Mouse (Mus musculus) A20 (cell line): ENCODE data around the gene Tmem151b.

Source experiments
- DNase-seq: peaks from one replicate; pipeline ENCODE4 v3.0.0-alpha.2; 2011; ENCODE audit warnings: low read depth, low spot score

The Tmem151b gene

GRCm38 (mm10) chr17:45545278-45545961, 4.1 kb downstream of the Tmem151b start:
- no peak for DNase-seq

GRCm38 (mm10) chr17:45544873-45545277, 4.6 kb downstream of the Tmem151b start:
- no peak for DNase-seq

GRCm38 (mm10) chr17:45544001-45544872, 5.2 kb downstream of the Tmem151b start:
- DNase-seq = no peak

DNA sequence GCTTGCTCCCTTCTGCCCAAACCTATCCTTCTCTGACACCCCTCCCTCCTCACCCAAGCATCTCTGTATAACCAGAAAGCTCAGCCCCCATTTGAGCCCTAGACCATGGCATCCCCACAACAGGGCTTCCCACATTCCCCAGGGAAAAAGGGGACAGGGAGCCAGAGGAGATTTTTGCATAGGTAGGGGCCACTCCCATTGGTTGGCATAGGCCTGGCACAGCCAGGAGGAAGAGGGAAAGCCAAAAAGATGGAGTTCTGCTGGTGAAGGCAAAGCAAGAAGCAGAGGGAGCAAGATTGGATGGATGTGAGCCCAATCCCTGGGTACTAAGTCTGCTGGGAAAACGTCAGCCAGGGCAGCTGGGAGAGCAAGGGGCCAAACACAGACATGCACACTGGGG, 6.4 kb downstream of the Tmem151b start:
- DNase-seq = no peak

- DNase-seq = no peak
Observed at GRCm38 (mm10) chr17:45542705-45543104, 6.8 kb downstream of the Tmem151b start.

- no peak for DNase-seq
Observed at GRCm38 (mm10) chr17:45542129-45542528, 7.3 kb downstream of the Tmem151b start.

GRCm38 (mm10) chr17:45539664-45540063, 9.8 kb downstream of the Tmem151b start:
- no peak for DNase-seq

DNA sequence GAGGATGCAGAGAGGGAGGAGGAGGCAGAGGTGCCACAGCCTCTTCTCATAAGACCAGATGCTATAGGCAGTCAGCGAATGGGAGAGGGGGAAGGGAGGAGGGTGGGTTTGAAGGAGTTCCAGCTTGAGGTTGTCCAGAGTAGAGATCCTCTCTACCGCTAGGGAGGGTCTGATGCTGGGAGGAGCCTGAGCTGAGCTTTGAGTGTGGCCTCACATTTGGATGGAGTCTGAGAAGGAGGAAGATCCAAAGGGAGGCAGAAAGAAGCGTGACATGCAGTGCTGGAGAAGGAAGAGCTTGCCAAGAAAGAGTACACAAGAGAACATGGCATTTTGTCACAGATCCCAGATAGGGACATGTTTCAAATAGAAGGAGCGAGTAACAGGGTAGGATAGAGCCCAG, 11.1 kb downstream of the Tmem151b start:
- DNase-seq = no peak

DNA sequence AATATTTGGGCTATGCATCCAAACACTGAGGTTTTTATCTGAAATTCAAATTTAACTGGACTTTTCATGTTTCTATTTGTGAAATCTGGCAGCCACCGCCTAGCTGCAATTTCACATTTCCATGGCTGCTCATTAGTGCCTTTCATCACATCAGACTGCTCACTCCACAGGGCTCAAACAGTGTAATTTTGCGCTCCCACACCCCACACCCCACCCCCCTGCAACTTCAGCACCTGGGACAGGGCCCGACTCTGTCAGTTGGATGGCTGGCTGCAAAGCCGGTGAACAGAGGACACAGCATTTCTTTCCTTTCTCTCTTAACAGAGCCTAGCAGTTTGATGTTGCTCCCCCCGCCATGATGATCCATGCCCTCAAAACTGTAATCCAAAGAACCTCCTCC, 13.2 kb downstream of the Tmem151b start:
- DNase-seq = no peak

DNA sequence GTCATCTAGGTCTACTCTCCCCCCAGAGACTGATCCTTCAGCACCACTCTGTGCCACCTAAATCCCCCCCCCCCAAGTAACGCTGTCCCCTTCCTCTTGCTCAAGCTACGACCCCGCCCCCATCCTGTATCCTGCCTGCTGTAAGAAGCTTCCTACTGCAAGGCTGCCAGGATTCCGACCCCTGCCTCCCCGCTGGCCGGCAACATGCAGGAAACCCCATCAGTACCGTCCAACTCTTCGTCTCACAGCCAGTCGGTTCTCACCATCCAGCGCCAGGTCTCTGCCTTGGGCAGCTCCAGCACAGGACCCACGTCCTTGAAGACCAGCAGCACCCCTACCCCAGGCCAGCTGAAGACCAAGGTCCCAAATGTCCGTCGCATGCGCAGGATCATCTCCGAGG, 16.6 kb downstream of the Tmem151b start:
- no peak for DNase-seq

DNA sequence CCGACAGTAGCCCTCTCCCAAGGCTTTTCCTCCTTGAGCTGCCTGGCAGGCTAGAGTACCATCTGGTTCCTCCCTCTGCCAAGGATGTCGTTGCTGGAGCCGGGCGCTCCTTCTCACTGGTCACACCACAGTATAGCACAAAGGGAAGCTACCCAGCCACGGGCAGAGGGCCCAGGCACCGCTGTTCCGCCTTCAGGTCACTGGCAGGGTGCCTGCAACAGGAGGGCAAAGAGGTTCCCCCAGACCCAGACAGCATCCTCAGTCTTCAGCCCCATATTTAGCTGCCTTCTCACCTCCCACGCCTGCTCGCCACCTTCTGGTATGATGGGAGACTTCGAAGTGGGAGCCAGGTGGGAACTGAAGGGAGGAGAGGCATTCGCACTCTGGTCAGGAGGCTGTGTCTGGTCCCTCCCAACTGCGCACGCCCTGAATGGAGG, 19.1 kb downstream of the Tmem151b start:
- no peak for DNase-seq

DNA sequence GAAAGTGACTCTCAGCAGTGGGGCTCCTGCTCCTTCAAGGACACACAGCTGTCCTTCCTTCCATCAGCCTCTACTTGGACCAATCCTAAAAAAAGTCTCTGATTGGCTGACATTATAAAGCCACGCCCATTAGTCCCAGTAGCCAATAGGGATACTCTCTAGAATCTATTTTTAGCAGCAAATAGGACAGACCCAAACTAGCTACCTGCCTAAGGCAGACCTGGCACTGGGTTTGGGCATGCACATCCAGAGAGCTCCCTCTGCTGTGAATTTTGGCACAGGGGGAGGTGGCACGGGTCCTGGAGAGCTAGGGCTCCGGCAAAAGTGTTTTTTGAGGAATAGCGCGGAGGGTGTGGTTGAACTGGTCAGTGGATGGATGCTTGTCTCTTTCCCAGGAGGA, 22.9 kb downstream of the Tmem151b start:
- no peak for DNase-seq

DNA sequence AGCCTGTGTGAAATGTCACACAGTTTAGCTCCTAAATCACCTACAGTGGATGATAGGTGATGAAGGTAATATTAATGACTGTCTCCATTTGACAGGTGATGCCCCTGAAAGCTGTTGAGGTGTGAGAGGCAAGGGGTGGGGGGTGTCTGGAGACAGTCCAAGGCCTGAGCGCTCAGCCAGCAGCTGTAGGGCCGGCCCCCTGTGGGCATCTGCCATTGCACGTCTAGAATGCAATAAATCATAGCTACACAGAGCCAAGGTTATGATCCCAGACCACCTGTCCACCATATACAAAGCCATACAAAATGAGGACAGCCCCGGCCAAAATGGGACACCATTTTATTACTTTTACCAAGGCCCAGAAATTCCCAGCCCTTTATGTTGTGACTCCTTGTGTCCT, 24.5 kb downstream of the Tmem151b start:
- DNase-seq = no peak

- DNase-seq = no peak
Observed at GRCm38 (mm10) chr17:45523263-45523662, 26.2 kb downstream of the Tmem151b start, which contains the start of gene Tcte1. Gene Tcte1 (plus strand): TSS chr17:45523434.

GRCm38 (mm10) chr17:45520136-45520535, 29.3 kb downstream of the Tmem151b start:
- DNase-seq = no peak

GRCm38 (mm10) chr17:45518766-45519475, 30.6 kb downstream of the Tmem151b start:
- no peak for DNase-seq

GRCm38 (mm10) chr17:45517549-45518215, 31.8 kb downstream of the Tmem151b start:
- no peak for DNase-seq

- DNase-seq = no peak
Observed at GRCm38 (mm10) chr17:45517135-45517534, 32.3 kb downstream of the Tmem151b start.

GRCm38 (mm10) chr17:45516488-45516887, 33.0 kb downstream of the Tmem151b start:
- peak; percentile 55 for DNase-seq

DNA sequence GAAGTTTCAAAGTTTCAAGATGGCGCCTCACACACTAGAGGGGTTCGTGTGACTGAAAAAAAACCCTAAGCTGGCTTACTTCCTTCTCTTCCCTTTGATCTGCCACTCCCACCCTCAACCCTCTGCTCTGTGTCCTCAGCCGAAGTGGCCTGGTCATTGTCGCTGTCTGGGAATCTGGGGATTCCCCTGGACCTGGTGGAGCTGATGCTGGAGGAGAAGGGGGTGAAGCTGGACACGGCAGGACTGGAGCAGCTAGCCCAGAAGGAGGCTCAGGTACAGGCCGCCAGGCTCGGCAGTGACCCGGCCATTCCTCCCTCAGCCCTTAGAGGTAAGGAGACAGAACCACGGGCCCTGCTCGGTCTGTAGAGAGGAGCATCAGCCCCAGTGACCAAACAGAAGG, 33.7 kb downstream of the Tmem151b start:
- DNase-seq = no peak

GRCm38 (mm10) chr17:45515204-45515726, 34.2 kb downstream of the Tmem151b start:
- no peak for DNase-seq
